Mouse (Mus musculus) lung, adult 2 months (tissue): ENCODE measurements around the gene Atf7ip. TPM values are rescaled to one million over a fixed set of nuclear protein-coding genes. Genes with fewer than 3 reads are reported as not detected.
A peak's percentile ranks its signal among the peaks of the same experiment; 100 is the strongest.

Experiments
- DNase-seq: peaks from one replicate; pipeline ENCODE4 v3.0.0; 2022
- H3K4me1 ChIP-seq: fragments of 200-500 bp; 2 replicates; pipeline ENCODE4 v1.6.1; 2011; ENCODE audit warnings: low read length; ENCODE audit not compliant: control insufficient read depth, insufficient read depth
- H3K4me3 ChIP-seq: fragments of 200-500 bp; replicated peaks from 2 replicates; pipeline ENCODE3; 2011; ENCODE audit warnings: low read depth, mild to moderate bottlenecking, control low read depth, low read length; ENCODE audit errors: extremely low read depth
- CTCF ChIP-seq: fragments of 200-500 bp; IDR thresholded peaks from 2 replicates; pipeline ENCODE4 v1.5.1; 2011; ENCODE audit warnings: mild to moderate bottlenecking, low read length, control low read depth; ENCODE audit not compliant: insufficient read depth
- POLR2A ChIP-seq: fragments of 200-500 bp; IDR thresholded peaks from 2 replicates; pipeline ENCODE4 v1.6.1; 2011; ENCODE audit warnings: low read depth, mild to moderate bottlenecking, control low read depth, low read length, borderline replicate concordance; ENCODE audit errors: extremely low read depth
- WGBS: fragments of 180-500 bp; shearing (Covaris S2); methylation state at CpG from one replicate; pipeline ENCODE4 v1.1.7; 2018; 5-methylcytosine and 5-hydroxymethylcytosine counted together
- polyA plus RNA-seq: library from polyadenylated mRNA; depleted of rRNA; stranded (reverse); fragments of >200 nt; gene quantifications from 2 replicates; pipeline ENCODE4 v1.2.3, GENCODE M21; 2012

Gene Atf7ip
- polyA plus RNA-seq, 1 experiment, result 28.3 TPM

- WGBS, result 79% methylated on average over 5 of the region's 5 CpGs
- H3K4me1 ChIP-seq, result no peaks in the 10 kb centered on the region
- no peak for DNase-seq
- no peak overlapping the region for H3K4me3 ChIP-seq
- TF ChIP-seq POLR2A, result no peak
- TF ChIP-seq CTCF, result no peak
Observed at GRCm38 (mm10) chr6:136566002-136566401, 60.0 kb downstream of the Atf7ip start.

GRCm38 (mm10) chr6:136590739-136591138, 84.8 kb downstream of the Atf7ip start:
- no peaks in the 10 kb centered on the region for H3K4me1 ChIP-seq
- no peak for TF ChIP-seq CTCF
- no peak for TF ChIP-seq POLR2A
- DNase-seq, result no peak
- 81% methylated on average over 4 of the region's 4 CpGs for WGBS
- no peak overlapping the region for H3K4me3 ChIP-seq

GRCm38 (mm10) chr6:136594541-136594940, 88.6 kb downstream of the Atf7ip start:
- no peaks in the 10 kb centered on the region for H3K4me1 ChIP-seq
- DNase-seq, result no peak
- 90% methylated on average over 4 of the region's 4 CpGs for WGBS
- TF ChIP-seq POLR2A (no peak), CTCF (no peak)
- H3K4me3 ChIP-seq, result no peak overlapping the region

- TF ChIP-seq CTCF, result no peak
- no peak for TF ChIP-seq POLR2A
- no peaks in the 10 kb centered on the region for H3K4me1 ChIP-seq
- WGBS, result 76% methylated on average over 7 of the region's 7 CpGs
Observed at GRCm38 (mm10) chr6:136602601-136603000, 96.6 kb downstream of the Atf7ip start.

GRCm38 (mm10) chr6:136611351-136612215, 105.6 kb downstream of the Atf7ip start:
- DNase-seq, result no peak
- Histone ChIP-seq H3K4me1 (no peaks in the 10 kb centered on the region), H3K4me3 (no peak overlapping the region)
- TF ChIP-seq CTCF (no peak), POLR2A (no peak)
- WGBS, result 93% methylated on average over 17 of the region's 17 CpGs

More at GRCm38 (mm10) chr6:136602601-136603000, 96.6 kb downstream of the Atf7ip start:
- no peak for DNase-seq
- H3K4me3 ChIP-seq, result no peak overlapping the region

GRCm38 (mm10) chr6:136612312-136612711, 106.3 kb downstream of the Atf7ip start:
- no peak for DNase-seq
- no peaks in the 10 kb centered on the region for H3K4me1 ChIP-seq
- no peak overlapping the region for H3K4me3 ChIP-seq
- WGBS, result 93% methylated on average over 3 of the region's 3 CpGs
- TF ChIP-seq CTCF, result no peak

- no peaks in the 10 kb centered on the region for H3K4me1 ChIP-seq
- TF ChIP-seq CTCF, result no peak
- TF ChIP-seq POLR2A, result no peak
- no peak overlapping the region for H3K4me3 ChIP-seq
- 89% methylated on average over 3 of the region's 3 CpGs for WGBS
- DNase-seq, result no peak
Observed at GRCm38 (mm10) chr6:136614156-136614555, 108.2 kb downstream of the Atf7ip start.

GRCm38 (mm10) chr6:136620361-136621139, 114.6 kb downstream of the Atf7ip start:
- Histone ChIP-seq H3K4me1 (no peaks in the 10 kb centered on the region), H3K4me3 (no peak overlapping the region)
- DNase-seq, result peak; percentile 75
- WGBS, result 39% methylated on average over 17 of the region's 17 CpGs
- peak; percentile 68 for TF ChIP-seq CTCF
- no peak for TF ChIP-seq POLR2A

- TF ChIP-seq POLR2A (no peak), CTCF (no peak)
- DNase-seq, result no peak
- H3K4me3 ChIP-seq, result no peak overlapping the region
- 91% methylated on average over 12 of the region's 12 CpGs for WGBS
- no peaks in the 10 kb centered on the region for H3K4me1 ChIP-seq
Observed at GRCm38 (mm10) chr6:136625421-136625820, 119.5 kb downstream of the Atf7ip start.
